Mouse (Mus musculus): ENCODE results near the gene Gm28044. TPM values are rescaled to one million over a fixed set of nuclear protein-coding genes. Genes with fewer than 3 reads are reported as not detected.

Gene Gm28044
- total RNA-seq, 2 experiments from 2014 or later = not detected

Other genes starting within 250 kb of the Gm28044 start
- gene Rslcan18, start 244.3 kb downstream of the Gm28044 start, total RNA-seq (2015; ENCODE audit: low replicate concordance) = 0.42 and 0.96 TPM in 2 replicates
- gene Rslcan18, start 244.3 kb downstream of the Gm28044 start, total RNA-seq (2017; ENCODE audit: low replicate concordance) = 0.51 TPM in 1 of 2 replicates, not detected in the other
- gene Zfp759, start 238.9 kb downstream of the Gm28044 start, total RNA-seq (2015; ENCODE audit: low replicate concordance) = 3.8 and 6.0 TPM in 2 replicates
- 0.68 and 1.5 TPM in 2 replicates for gene Zfp759, start 238.9 kb downstream of the Gm28044 start, total RNA-seq (2017; ENCODE audit: low replicate concordance)
- gene Rsl1, start 187.4 kb downstream of the Gm28044 start, total RNA-seq (2015; ENCODE audit: low replicate concordance) = 2.3 TPM in 1 of 2 replicates, not detected in the other
- 0.60 TPM in 1 of 2 replicates, not detected in the other for gene Rsl1, start 187.4 kb downstream of the Gm28044 start, total RNA-seq (2017; ENCODE audit: low replicate concordance)
- gene Zfp455, start 166.0 kb downstream of the Gm28044 start, total RNA-seq (2015; ENCODE audit: low replicate concordance) = 1.5 and 3.1 TPM in 2 replicates
- gene Zfp455, start 166.0 kb downstream of the Gm28044 start, total RNA-seq (2017; ENCODE audit: low replicate concordance) = 1.4 TPM in 1 of 2 replicates, not detected in the other
- gene Zfp458, start 82.1 kb downstream of the Gm28044 start, total RNA-seq (2015; ENCODE audit: low replicate concordance) = 3.3 TPM in 1 of 2 replicates, not detected in the other
- gene Zfp458, start 82.1 kb downstream of the Gm28044 start, total RNA-seq (2017; ENCODE audit: low replicate concordance) = 2.7 TPM in 1 of 2 replicates, not detected in the other
- not detected in 2 replicates for gene Zfp457, start 54.1 kb downstream of the Gm28044 start, total RNA-seq (2015; ENCODE audit: low replicate concordance)
- gene Zfp457, start 54.1 kb downstream of the Gm28044 start, total RNA-seq (2017; ENCODE audit: low replicate concordance) = 0.56 TPM in 1 of 2 replicates, not detected in the other
- 4.0 and 5.0 TPM in 2 replicates for gene Zfp595, start 28.0 kb downstream of the Gm28044 start, total RNA-seq (2015; ENCODE audit: low replicate concordance)
- gene Zfp595, start 28.0 kb downstream of the Gm28044 start, total RNA-seq (2017; ENCODE audit: low replicate concordance) = 2.0 and 7.8 TPM in 2 replicates
- 3.1 and 5.0 TPM in 2 replicates for gene Zfp953, start 69 bp upstream of the Gm28044 start, total RNA-seq (2015; ENCODE audit: low replicate concordance)
- 6.8 and 7.6 TPM in 2 replicates for gene Zfp953, start 69 bp upstream of the Gm28044 start, total RNA-seq (2017; ENCODE audit: low replicate concordance)
- gene Gm28041, start 15.2 kb upstream of the Gm28044 start, total RNA-seq (2015; ENCODE audit: low replicate concordance) = not detected in 2 replicates
- not detected in 2 replicates for gene Gm28041, start 15.2 kb upstream of the Gm28044 start, total RNA-seq (2017; ENCODE audit: low replicate concordance)
- 0.19 and 0.63 TPM in 2 replicates for gene Zfp456, start 15.3 kb upstream of the Gm28044 start, total RNA-seq (2015; ENCODE audit: low replicate concordance)
- gene Zfp456, start 15.3 kb upstream of the Gm28044 start, total RNA-seq (2017; ENCODE audit: low replicate concordance) = 0.56 and 1.5 TPM in 2 replicates
- 3.5 and 7.7 TPM in 2 replicates for gene Zfp429, start 39.3 kb upstream of the Gm28044 start, total RNA-seq (2015; ENCODE audit: low replicate concordance)
- 3.5 and 3.6 TPM in 2 replicates for gene Zfp429, start 39.3 kb upstream of the Gm28044 start, total RNA-seq (2017; ENCODE audit: low replicate concordance)
- gene Zfp459, start 60.9 kb upstream of the Gm28044 start, total RNA-seq (2015; ENCODE audit: low replicate concordance) = 0.42 TPM in 1 of 2 replicates, not detected in the other
- gene Zfp459, start 60.9 kb upstream of the Gm28044 start, total RNA-seq (2017; ENCODE audit: low replicate concordance) = 1.7 TPM in 2 replicates
- gene Zfp874a, start 91.1 kb upstream of the Gm28044 start, total RNA-seq (2015; ENCODE audit: low replicate concordance) = 72.8 and 75.0 TPM in 2 replicates
- 112 and 135 TPM in 2 replicates for gene Zfp874a, start 91.1 kb upstream of the Gm28044 start, total RNA-seq (2017; ENCODE audit: low replicate concordance)
- gene Zfp874b, start 123.7 kb upstream of the Gm28044 start, total RNA-seq (2015; ENCODE audit: low replicate concordance) = 48.9 and 51.3 TPM in 2 replicates
- 71.6 and 103 TPM in 2 replicates for gene Zfp874b, start 123.7 kb upstream of the Gm28044 start, total RNA-seq (2017; ENCODE audit: low replicate concordance)
- gene Zfp58, start 140.0 kb upstream of the Gm28044 start, total RNA-seq (2015; ENCODE audit: low replicate concordance) = 1.5 TPM in 1 of 2 replicates, not detected in the other
- gene Zfp58, start 140.0 kb upstream of the Gm28044 start, total RNA-seq (2017; ENCODE audit: low replicate concordance) = 1.0 and 2.1 TPM in 2 replicates
- not detected in 2 replicates for gene Gm26965, start 165.6 kb upstream of the Gm28044 start, total RNA-seq (2015; ENCODE audit: low replicate concordance)
- not detected in 2 replicates for gene Gm26965, start 165.6 kb upstream of the Gm28044 start, total RNA-seq (2017; ENCODE audit: low replicate concordance)
- gene Zfp87, start 165.6 kb upstream of the Gm28044 start, total RNA-seq (2015; ENCODE audit: low replicate concordance) = 5.8 and 7.1 TPM in 2 replicates
- 10.6 and 23.1 TPM in 2 replicates for gene Zfp87, start 165.6 kb upstream of the Gm28044 start, total RNA-seq (2017; ENCODE audit: low replicate concordance)
- 3.3 and 6.7 TPM in 2 replicates for gene Zfp748, start 193.3 kb upstream of the Gm28044 start, total RNA-seq (2015; ENCODE audit: low replicate concordance)
- 2.9 and 4.6 TPM in 2 replicates for gene Zfp748, start 193.3 kb upstream of the Gm28044 start, total RNA-seq (2017; ENCODE audit: low replicate concordance)
- gene Zfp729b, start 249.2 kb upstream of the Gm28044 start, total RNA-seq (2015; ENCODE audit: low replicate concordance) = 1.9 and 5.2 TPM in 2 replicates
- gene Zfp729b, start 249.2 kb upstream of the Gm28044 start, total RNA-seq (2017; ENCODE audit: low replicate concordance) = 2.4 and 4.6 TPM in 2 replicates